Mouse (Mus musculus): ENCODE measurements around the gene Cplx3. TPM values are rescaled to one million over a fixed set of nuclear protein-coding genes. Genes with fewer than 3 reads are reported as not detected.

The Cplx3 gene
- not detected for total RNA-seq (2021)
- long read RNA-seq, experiment 1, result 0 reads
- long read RNA-seq, experiment 2, result 0 reads

DNA sequence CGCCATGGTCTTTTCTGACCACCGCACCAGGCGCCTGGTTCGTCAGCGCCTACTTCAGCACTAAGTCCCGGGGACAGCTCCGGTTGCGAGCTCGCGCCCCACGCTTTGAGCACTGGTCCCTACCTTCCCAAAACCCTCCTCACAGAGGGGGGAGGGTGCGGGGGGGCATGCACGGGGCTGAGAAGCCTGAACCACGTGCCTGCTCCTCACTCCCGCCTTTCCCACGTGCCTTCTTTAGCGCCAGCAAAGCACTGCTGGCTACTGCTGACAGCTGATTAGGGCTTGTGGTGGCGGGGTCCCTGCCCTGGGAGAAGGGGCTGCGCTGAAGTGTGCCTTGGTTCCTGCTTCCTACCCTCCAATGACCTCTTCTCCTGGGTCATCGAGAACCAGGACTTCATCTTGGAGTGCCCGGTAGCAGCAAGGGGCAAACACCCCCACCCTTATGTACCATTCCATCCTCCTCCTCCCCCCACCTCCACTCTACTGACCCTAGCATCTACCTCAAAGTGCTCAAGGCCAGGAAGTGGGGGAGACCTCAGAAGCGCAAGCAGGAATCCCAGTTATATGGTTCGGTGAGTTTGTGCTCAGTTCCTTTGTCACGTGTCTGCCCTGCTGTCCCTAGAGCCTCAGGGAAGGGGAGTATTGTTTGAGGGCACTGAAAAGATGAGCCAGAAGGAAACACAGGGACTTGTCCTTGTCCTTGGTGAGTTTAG, at the start of gene Cplx3:
Gene Cplx3, minus strand, starts transcription at position 143 of the 713 bp plus-strand sequence.
- peak; percentile 44 to 61 for DNase-seq

DNA sequence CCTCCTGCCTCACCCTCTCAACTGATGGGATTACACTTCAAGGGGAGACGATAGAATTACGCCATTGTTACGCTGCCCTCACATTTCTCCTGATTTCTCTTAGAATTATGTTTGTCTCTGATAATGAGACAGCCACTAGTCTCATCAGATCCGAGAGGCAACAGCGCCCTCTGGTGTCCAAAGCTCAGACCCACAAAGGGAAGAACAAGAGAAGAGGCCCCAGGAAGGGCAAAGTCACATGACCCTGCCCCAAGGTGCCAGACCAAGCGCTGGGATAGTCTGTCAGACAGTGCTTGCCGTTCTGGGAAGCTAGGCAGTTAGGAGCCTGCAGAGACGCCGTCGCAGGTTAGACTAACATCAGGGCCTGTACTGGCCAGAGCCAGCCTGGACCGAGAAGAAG, 49.7 kb upstream of the Cplx3 start:
- DNase-seq, result peak; percentile 95 to 96

DNA sequence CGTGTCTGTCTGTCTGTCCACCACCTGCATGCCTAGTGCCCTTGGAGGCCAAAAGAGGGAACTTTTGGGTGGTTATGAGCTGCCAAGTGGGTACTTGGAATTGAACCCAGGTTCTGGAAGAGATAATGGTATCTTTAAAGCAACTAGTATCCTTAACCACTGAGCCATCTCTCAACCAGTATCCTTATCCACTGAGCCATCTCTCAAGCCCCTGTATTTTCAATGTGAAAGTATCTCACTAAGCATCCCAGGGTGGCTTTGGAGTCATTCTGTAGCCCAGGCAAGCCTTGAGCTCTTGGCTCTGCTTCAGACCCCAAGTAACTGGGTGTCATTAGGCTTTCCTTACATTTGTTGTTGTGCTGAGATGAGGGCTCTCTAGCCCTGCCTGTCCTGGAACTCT, 48.9 kb upstream of the Cplx3 start:
- DNase-seq, result no peak

DNA sequence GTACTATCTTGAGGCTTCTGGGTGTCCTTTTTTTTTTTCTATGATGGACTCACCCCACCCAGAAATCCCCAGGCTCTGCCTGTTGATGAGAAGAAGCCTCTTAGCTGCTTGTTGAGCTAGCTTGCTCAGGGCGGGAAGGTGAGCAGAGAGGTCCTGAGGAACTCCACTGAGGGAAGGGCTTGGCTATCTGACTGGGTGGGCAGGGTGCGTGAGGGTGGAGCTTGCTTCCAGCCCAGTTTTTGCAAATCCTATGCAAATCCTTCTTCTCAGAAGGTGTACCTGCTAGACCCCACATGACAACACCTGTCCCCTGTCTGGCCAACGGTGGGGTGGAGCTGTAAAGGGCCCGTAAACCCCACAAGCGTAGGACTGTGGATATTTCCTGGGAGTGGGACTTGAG, 47.2 kb upstream of the Cplx3 start, which contains the start of gene Csk:
Gene Csk, minus strand, starts transcription at position 349 of the 400 bp plus-strand sequence.
- no peak for DNase-seq

DNA sequence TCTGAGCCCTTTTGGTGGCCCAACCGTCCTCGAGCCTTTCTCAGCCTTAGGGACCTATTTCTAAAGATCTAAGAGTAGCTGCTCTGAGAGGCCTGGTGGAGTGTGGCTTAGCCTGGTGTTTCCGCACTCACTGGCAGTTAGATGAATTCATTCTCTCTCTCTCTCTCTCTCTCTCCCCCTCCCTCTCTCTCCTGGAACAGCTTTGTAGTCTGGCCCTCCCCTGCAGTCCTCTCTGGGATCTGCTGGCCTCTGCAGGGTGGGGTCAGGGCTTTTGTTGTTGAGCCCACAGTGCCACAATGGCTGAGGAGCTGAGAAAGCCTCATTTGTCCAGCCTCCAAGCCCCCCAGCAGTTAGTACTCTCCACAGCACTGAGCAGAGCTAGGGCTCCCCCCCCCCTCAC, 46.8 kb upstream of the Cplx3 start:
- no peak for DNase-seq

DNA sequence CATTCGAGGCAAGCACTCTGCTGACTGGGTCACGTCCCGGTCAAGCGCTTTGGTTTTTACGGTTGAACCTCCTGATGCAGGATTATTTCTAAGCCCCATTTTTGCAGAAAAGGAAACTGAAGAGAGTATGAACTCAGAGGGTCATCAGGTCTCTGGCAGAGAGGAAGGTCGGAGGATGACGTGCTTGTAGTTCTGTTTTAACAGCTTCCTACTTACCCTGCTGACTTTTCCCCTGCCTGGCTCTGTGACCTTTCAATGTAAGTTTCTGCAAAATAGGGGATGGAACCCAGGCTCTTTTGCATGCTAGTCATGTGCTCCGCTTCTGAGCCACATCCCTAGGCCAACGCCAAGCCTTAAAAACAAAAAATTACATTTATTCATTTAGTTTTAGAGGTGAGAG, 46.3 kb upstream of the Cplx3 start:
- no peak for DNase-seq

DNA sequence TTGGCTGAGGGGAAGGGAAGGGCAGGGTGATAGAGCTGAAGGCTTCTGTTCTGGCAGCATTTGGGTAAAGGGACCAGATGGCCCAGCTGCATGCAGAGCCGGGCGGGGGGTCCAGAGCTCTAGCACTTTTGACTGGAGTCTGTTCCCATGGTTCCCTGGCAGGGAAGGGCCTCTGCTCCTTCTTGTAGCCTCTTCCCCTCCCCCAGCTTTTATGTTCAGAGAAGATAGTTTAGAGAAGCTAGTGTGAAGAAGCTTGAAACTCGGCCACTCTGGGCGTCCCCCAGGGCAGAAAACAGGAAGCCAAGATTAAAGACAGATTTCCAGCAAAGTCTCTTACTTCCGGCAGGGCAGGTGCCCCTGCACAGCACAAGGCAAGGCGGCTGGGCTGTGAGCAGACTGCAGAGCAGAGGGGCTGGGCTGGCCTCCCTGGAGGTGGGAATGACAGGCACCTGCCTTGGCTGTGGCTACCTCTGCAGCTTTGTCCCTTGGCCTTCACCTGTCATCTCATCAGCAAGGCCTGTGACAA, 44.8 kb upstream of the Cplx3 start:
- no peak for DNase-seq

DNA sequence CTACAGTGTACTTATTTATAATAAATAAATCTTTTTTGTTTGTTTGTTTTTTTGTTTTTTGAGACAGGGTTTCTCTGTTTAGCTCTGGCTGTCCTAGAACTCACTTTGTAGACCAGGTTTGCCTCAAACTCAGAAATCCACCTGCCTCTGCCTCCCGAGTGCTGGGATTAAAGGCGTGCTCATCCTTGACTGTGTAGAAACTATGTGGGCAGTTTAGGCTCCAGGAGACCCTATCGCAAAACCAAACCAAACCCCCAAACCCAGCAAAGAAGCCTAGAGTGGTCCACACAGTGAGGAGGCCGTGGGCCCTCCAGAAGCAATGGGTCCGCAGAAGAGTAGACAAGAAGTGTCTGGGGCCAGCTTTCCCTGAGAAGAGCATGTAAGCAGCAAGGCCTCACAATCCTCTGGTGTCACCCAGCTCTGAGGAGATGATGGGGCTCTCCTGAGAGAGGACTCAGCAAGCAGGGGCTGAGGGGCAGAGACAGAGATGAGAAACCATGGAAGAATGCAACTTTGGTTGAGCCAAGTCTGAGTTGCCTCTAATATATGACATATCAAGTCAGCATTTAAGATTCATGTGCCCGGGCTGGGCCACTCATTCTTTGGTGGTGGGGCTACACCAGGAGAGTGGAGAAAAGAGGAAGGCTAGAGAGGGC, 44.2 kb upstream of the Cplx3 start:
- DNase-seq, result no peak

DNA sequence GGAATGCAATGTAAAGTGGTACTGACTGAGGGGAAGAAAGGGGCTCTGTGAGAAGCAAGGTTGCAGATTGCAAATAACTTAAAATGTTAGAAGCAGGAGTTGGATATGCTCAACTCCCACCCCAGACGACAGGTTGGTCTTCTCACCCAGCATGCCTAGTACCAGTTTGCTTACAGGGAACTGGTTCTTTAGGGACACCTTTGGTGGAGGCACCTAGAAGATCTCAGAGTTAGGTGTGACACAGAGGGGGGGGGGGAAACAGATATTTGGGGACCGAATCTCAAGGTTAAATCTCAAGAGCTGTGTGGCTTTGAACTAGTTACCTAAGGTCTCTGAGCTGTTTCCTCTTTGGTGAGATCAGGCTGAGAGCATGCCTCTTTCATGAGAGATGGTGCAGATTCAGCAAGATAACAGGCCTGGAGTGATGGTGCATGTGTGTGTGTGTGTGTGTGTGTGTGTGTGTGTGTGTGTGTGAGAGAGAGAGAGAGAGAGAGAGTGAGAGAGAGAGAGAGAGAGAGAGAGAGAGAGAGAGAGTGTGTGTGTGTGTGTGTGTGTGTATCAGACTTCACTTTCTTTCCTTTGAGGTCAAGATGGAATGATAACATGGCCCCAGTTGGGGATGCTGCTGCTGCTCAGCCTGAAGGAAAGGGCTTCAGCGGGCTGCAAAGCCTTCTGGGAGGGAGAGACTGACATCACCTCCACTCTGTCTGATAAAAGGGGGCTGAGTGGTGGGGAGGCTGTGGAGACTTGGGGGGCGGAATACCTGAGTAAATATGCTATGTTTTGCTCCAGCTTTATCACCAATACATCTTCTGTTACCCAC, 41.4 kb upstream of the Cplx3 start:
- no peak for DNase-seq

DNA sequence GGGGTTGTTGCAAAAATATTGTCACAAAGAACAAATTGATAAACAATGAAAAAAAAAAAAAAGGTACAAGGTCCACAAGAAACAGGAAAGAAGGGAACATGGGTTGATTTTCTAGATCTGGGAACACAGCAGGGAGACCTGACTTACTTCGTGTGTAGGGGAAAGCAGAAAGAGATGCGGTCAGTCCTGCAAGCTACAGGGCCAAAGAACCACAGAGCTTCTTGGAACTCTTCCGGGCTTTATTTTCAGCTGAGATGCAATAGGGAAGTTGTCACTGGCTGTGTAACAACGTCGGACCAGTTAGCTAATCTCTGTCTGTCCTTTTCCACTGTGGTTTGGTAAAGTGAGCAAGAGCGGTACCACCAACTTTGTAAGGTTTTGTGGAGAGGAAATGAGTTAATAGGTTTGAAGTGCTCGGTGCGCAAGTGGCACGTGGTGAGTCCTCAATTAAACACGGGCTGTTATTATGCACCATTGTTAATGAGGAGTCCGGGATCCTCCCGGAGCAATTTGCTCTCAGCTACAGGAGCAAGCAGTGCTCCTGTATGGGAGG, 40.5 kb upstream of the Cplx3 start:
- no peak for DNase-seq

DNA sequence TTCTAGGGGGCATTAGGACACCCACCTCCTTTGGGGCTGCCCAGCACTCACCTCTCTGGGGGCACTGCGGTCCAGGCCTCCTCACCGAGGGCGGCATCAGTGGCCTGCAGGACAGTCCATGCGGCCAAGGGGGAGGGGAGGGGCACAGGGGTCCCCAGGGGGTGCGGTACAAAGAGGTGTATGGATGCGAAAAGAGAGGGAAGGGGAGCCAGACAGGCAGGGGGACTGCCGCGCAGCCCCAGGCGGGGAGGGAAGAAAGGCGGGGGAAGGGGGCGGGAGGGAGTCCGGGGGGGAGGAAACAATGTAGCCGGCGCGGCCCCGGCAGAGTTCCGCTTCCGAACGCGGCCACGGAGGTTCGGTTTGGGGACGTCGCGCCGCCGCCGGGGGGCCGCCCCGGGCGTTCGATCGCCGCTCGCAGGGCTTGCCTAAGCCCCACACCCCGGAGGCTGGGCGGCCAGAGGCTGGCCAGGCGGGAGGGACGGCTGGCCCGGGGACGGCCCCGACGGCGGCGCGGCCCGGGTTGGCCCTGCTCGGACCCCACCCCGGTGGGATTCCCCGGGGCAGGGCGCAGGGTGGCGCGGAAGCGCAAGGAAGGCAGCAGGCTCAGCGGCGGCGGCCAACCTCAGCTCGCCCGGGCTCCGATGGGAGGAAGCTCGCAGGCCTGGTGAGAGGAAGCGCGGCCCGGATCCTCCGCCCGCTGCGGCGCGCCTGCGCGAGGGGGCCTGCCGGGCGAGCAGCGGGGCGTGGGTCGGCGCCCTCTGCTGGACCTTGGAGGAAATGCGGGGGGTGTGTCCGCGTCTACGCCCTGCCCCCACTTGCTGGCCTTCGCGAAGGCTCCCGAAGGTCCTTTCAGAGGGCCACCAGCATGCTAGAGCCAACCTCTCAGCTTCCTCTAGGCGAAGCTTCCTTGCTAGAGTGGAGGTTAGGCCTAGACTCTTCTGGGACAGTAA, 39.1 kb upstream of the Cplx3 start:
- DNase-seq, result peak; percentile 96

DNA sequence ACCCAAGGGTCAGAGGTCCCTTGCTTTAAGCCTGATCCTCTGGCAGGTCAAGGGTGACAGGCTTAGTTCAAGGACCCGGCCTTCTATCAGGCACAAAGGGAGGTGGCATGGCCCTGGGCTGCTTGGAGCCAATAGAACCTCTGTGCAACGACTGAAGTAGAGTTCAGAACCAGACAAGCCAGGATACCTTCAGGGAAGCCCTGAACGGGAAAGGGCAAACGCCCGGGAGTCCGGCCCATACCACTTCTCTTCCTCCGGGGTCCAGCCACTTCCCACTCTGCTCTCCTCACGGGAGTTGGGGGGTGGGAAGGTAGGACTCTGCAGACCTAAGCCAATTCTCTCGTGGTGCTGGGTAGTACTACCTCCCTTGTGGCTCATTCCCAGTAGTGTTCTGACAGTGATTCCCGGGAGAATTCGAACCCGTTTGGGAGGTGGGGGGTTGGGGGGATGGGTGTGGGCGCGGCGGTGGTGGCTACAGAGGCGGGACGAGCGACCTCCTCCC, 38.4 kb upstream of the Cplx3 start:
- DNase-seq, result peak; percentile 55 to 58

DNA sequence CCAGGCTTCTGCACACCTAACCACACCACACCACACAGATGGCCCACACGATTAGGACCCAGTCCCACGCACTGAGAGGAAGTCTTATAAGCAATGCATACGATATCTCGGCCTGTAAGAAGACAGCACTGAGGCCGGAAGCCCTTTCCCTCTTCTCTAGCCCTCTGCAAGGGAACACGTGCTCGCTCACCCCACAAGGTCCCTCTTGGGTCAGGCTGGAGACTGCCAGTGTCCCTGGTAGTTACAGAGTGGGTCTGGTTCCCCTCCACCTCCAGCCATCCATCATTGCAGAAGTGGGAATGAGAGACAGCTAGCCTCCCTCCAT, 37.7 kb upstream of the Cplx3 start:
- DNase-seq, result no peak

DNA sequence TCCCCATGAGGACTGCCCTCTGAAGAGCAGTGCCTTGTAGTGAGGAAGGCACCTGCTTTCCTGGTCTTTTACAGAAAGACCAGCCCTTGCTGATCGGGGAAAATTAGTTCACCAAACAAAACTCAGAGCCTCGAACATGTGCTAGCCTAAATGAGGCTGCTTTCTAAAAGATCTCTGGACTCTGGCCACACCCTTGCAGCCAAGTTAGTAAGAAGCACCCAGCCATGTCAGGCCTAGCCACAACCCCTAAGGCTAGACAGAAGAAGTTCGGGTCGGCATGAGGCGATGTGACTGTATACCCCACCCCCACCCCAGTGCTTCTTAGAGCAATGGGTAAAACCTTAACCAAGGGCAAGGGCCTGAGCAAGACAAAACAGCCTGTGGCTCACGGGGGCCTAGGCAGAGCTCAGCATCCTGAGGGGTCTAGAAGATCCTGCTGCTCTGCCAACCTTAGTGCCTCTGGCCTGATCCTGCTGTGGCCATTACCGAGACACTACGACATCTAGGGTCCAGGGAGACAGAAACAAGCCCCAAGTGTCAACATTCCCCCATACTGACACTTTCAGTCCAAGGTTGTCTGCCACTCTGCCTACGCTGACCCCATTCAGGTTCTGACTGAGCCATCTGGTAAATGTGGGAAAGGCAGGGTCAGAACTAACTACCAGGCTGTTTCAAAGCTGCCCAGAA, 37.2 kb upstream of the Cplx3 start:
- DNase-seq, result no peak

DNA sequence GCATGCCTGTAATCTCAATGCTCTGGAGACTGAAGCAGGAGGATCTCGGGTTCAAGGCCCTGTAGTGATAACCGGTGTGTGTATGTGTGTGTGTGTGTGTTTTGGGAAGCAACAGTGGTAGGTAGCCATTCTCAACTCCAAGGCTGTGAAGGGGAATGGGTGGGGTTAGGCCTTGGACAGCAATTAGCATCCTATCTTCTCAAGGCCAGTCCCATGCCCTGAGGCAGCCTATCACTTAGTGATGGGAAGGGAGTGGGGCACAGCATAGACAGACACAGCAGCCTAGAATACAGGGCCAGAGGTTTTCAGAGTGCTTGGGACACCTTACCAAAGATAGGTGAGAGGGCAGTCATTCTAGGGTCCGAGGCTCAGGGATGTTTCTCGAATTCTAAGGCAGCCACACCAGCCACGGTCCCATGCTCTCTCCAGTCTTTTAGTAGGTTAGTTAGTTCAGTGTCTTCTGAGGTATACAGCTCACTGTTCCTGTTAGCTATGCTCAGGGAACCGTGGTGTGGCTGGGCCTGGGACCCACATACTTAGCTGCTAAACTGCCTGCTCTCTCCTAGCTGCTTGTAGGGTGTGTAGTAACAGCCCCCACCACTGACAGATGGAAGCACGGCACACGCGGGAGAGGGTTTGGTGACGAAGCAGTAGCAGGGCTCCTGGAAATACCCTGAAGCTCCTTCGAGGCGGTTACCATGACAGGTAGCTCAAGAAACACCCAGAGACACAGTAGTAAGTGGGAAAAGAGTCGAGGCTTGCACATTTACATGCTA, 35.9 kb upstream of the Cplx3 start:
- DNase-seq, result no peak

DNA sequence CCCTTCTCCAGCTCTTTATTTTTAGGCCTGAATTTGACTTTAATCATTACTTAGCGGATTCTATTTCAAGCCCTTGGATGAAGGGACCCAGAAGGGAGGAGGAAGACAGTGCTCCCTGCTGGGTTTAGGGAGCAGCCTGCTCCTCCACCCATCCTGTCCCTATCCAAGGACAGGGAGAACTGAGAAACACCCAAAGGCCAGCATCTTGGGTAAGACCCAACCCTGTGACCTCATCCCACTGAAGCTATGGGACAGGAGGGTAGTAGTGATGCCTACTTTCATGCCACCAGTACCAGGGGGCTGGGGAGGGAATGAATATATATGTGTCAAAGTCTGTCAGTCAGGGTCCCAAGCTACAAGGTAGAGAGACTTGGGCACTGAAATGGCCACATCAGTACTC, 34.9 kb upstream of the Cplx3 start:
- peak; percentile 39 to 60 for DNase-seq

DNA sequence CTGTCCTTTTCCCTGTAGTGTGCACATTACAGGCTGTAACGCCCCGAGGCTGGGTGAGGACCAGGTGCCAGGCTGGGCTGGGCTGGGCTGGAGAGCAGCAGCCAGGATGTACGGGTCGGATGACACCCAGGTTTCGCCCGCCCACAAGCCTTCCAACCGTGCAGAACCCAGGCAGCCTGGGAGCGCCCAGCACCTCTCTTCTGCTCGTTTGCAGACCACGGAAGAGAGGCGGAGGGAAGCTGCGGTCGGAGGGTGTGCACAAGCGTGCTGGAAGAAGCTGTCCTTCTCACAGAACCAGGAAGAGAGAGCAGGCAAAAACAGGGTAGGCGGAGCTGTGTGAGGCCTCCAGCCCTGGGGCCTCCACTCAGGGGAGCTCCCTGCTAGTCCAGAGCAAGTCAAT, 34.3 kb upstream of the Cplx3 start:
- peak; percentile 55 to 69 for DNase-seq

DNA sequence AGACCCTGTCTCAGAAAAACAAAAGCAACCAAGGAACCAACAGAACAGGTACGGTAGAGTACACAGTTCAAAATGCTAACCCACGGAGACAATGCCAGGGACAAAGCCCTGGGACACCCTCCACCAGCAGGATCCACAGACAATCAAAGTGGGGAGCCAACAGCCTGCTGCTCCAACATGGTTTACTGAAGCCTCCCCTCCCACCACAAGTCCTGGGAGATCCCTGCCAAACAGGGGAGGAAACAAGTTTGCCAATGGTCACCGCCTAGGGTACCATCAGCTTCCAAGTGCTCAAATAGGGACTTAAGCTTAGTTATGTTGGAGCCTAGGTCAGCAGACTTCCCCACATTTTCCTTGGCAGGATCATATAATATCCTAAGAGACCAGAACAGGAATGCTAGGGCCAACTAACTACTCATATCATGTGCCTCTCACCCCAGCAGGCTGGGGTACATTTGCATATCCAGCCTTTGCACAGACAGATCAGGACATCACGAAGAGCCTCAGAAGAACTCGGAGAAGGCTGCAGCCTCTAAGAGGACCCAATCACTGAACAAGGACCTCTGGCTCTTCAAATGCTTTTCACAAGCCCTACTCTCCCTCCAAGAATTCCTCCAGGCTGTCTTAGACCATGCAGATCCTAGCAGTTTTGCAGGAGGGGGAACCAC, 33.7 kb upstream of the Cplx3 start:
- DNase-seq, result no peak
